Mouse (Mus musculus) forebrain, embryonic 13.5 days (tissue): Measurements from ENCODE around the gene Gm14496. TPM values are rescaled to one million over a fixed set of nuclear protein-coding genes. Genes with fewer than 3 reads are reported as not detected.
"Not testable (repeated sequence)": the region's sequence is repeated elsewhere in the genome, so short reads cannot be mapped to it uniquely, and the experiment has no call there.

Experiments
- ATAC-seq: fragments of 200-750 bp; cut with Nextera tagmentation; 2 replicates; pipeline ENCODE4 v1.8.0; 2017
- H3K27ac ChIP-seq: fragments of 300-500 bp; sonication (generic); 2 replicates; pipeline ENCODE4 v1.5.1; 2015; ENCODE audit warnings: inconsistent platforms, mild to moderate bottlenecking, moderate library complexity
- H3K27me3 ChIP-seq: fragments of 300-500 bp; sonication (generic); 2 replicates; pipeline ENCODE4 v1.6.1; 2015; ENCODE audit warnings: mild to moderate bottlenecking, inconsistent platforms
- H3K36me3 ChIP-seq: fragments of 300-500 bp; sonication (generic); 2 replicates; pipeline ENCODE4 v1.6.1; 2015; ENCODE audit warnings: mild to moderate bottlenecking, inconsistent platforms; ENCODE audit not compliant: poor library complexity, severe bottlenecking
- H3K4me1 ChIP-seq: fragments of 300-500 bp; sonication (generic); 2 replicates; pipeline ENCODE4 v1.6.1; 2015; ENCODE audit warnings: inconsistent platforms
- H3K4me2 ChIP-seq: fragments of 300-500 bp; sonication (generic); 2 replicates; pipeline ENCODE4 v1.6.1; 2015; ENCODE audit warnings: inconsistent platforms, mild to moderate bottlenecking, moderate library complexity
- H3K4me3 ChIP-seq: fragments of 300-500 bp; sonication (generic); 2 replicates; pipeline ENCODE4 v1.5.1; 2015; ENCODE audit warnings: mild to moderate bottlenecking, inconsistent platforms
- H3K9ac ChIP-seq: fragments of 300-500 bp; sonication (generic); 2 replicates; pipeline ENCODE4 v1.6.1; 2015; ENCODE audit warnings: mild to moderate bottlenecking, inconsistent platforms
- H3K9me3 ChIP-seq: fragments of 300-500 bp; sonication (generic); replicated peaks from 2 replicates; pipeline ENCODE4 v1.6.1; 2016; ENCODE audit warnings: inconsistent platforms
- WGBS: fragments of 180-500 bp; shearing (Covaris S2); methylation state at CpG from one replicate; pipeline ENCODE4 v1.1.7; 2015; 5-methylcytosine and 5-hydroxymethylcytosine counted together
- polyA plus RNA-seq: library from polyadenylated mRNA; unstranded; fragments of >200 nt; fragmentation: Nextera tagmentation; extraction: Ambion mirVana; gene quantifications from 2 replicates; pipeline ENCODE4 v1.2.1, GENCODE M21; 2015

Gene Gm14496
- polyA plus RNA-seq = not detected in 2 replicates

- H3K9ac ChIP-seq = no peak within 1 kb of the TSS
- H3K27ac ChIP-seq = no peak within 1 kb of the TSS
- H3K4me2 ChIP-seq = no peak within 1 kb of the TSS
- H3K9me3 ChIP-seq = no peaks in the 10 kb centered on the region
- H3K36me3 ChIP-seq = no peaks in the 10 kb centered on the region
- H3K27me3 ChIP-seq = no peaks in the 10 kb centered on the region
- WGBS = 72% methylated on average over 3 of the region's 3 CpGs
- ATAC-seq = no peak
- H3K4me3 ChIP-seq = no peak within 1 kb of the TSS
- no peaks in the 10 kb centered on the region for H3K4me1 ChIP-seq
Observed at GRCm38 (mm10) chr2:181990829-181991228, at the start of gene Gm14496. TSS of gene Gm14496 (plus strand) at chr2:181991129.

GRCm38 (mm10) chr2:181952747-181953680 lies 37.9 kb upstream of the Gm14496 start:
- not testable (repeated sequence) for H3K27me3 ChIP-seq, H3K36me3 ChIP-seq, H3K9me3 ChIP-seq, H3K4me1 ChIP-seq, H3K27ac ChIP-seq
- H3K4me3 ChIP-seq = peak overlapping the region; percentile 25
- ATAC-seq = peak; percentile 61; the same call in 1 of the 2 replicates
- 21% methylated on average over 21 of the region's 21 CpGs for WGBS
- H3K4me2 ChIP-seq = peak overlapping the region; percentile 57
- H3K9ac ChIP-seq = peak overlapping the region; percentile 40

GRCm38 (mm10) chr2:181968395-181968794 lies 22.5 kb upstream of the Gm14496 start:
- H3K27me3 ChIP-seq = no peaks in the 10 kb centered on the region
- H3K27ac ChIP-seq = no peak overlapping the region
- 81% methylated on average over 7 of the region's 7 CpGs for WGBS
- H3K4me1 ChIP-seq = no peaks in the 10 kb centered on the region
- H3K9ac ChIP-seq = no peak overlapping the region
- H3K36me3 ChIP-seq = no peaks in the 10 kb centered on the region
- ATAC-seq = no peak
- H3K9me3 ChIP-seq = no peaks in the 10 kb centered on the region
- H3K4me2 ChIP-seq = no peak overlapping the region
- no peak overlapping the region for H3K4me3 ChIP-seq

- H3K36me3 ChIP-seq = no peaks in the 10 kb centered on the region
- 100% methylated on average over 2 of the region's 2 CpGs for WGBS
- H3K4me2 ChIP-seq = no peak overlapping the region
- no peak for ATAC-seq
- no peak overlapping the region for H3K4me3 ChIP-seq
- no peaks in the 10 kb centered on the region for H3K9me3 ChIP-seq
- H3K9ac ChIP-seq = no peak overlapping the region
- H3K27me3 ChIP-seq = no peaks in the 10 kb centered on the region
- H3K27ac ChIP-seq = no peak overlapping the region
- H3K4me1 ChIP-seq = no peaks in the 10 kb centered on the region
Observed at GRCm38 (mm10) chr2:181969187-181969586, 21.7 kb upstream of the Gm14496 start.

GRCm38 (mm10) chr2:181981969-181982368 lies 9.0 kb upstream of the Gm14496 start:
- H3K27ac ChIP-seq, ATAC-seq, H3K4me2 ChIP-seq, H3K4me1 ChIP-seq, H3K9ac ChIP-seq, H3K27me3 ChIP-seq, H3K9me3 ChIP-seq, H3K4me3 ChIP-seq, H3K36me3 ChIP-seq: not testable (repeated sequence)
- WGBS = 78% methylated on average over 7 of the region's 7 CpGs

Other genes with a start within 250 kb of the Gm14496 start
- 39.9 and 40.9 TPM in 2 replicates for gene Myt1, start 227.8 kb upstream of the Gm14496 start, polyA plus RNA-seq
- 36.2 and 36.8 TPM in 2 replicates for gene Pcmtd2, start 153.3 kb upstream of the Gm14496 start, polyA plus RNA-seq
- gene Polr3k, start 126.8 kb upstream of the Gm14496 start, polyA plus RNA-seq = 113 and 117 TPM in 2 replicates